Mouse (Mus musculus) kidney, embryonic 16.5 days (tissue): Measurements from ENCODE around the gene Ikzf1. TPM values are rescaled to one million over a fixed set of nuclear protein-coding genes. Genes with fewer than 3 reads are reported as not detected.

Experiments used
- polyA plus RNA-seq: library from polyadenylated mRNA; unstranded; fragments of >200 nt; fragmentation: Nextera tagmentation; extraction: Ambion mirVana; gene quantifications from 2 replicates; pipeline ENCODE4 v1.2.1, GENCODE M21; 2015

The Ikzf1 gene
- polyA plus RNA-seq, 1 experiment from 2014 or later: 0.44 TPM

Other genes starting within 250 kb of the Ikzf1 start
- 1.4 and 2.1 TPM in 2 replicates for gene Spata48, start 222.9 kb upstream of the Ikzf1 start, polyA plus RNA-seq
- 0.63 and 0.77 TPM in 2 replicates for gene Zpbp, start 222.6 kb upstream of the Ikzf1 start, polyA plus RNA-seq
- not detected in 2 replicates for gene 4930512M02Rik, start 57.2 kb upstream of the Ikzf1 start, polyA plus RNA-seq
- gene Fignl1, start 124.0 kb downstream of the Ikzf1 start, polyA plus RNA-seq: 66.9 and 69.5 TPM in 2 replicates
- 12.6 and 13.2 TPM in 2 replicates for gene Ddc, start 213.1 kb downstream of the Ikzf1 start, polyA plus RNA-seq